In genomic region chr12:57684967-57685423, GRCm38 (mm10) we compare ENCODE assay signal across 10 mouse cellular contexts.
A peak's percentile ranks its signal among the peaks of the same experiment; 100 is the strongest.
DNase-seq lines count a peak whose midpoint lies in the region; ATAC-seq and TF ChIP-seq lines count a peak whose summit lies in the region.
"Had no signal": no experiment of that assay in that cellular context is flagged by ENCODE, and none has a peak within 500 bp of the region (broad histone marks: within the 10 kb centered on the region; RNA-seq: fewer than 3 reads in every experiment).

No protein-coding gene starts in this region.

- H3K4me3 ChIP-seq in kidney, embryonic 14.5 days (ENCODE audit: low read length): no peak overlapping the region
- H3K4me3 ChIP-seq in neural tube, embryonic 14.5 days (ENCODE audit: low read depth, low read length): no peak overlapping the region
- H3K4me3 ChIP-seq in stomach, postnatal 0 days (ENCODE audit: low read depth, low read length): no peak overlapping the region
- H3K4me3 ChIP-seq: neural tube, embryonic 15.5 days had no signal

- peak; percentile 64 for ATAC-seq in kidney, embryonic 14.5 days (ENCODE audit: low FRiP score, low TSS enrichment)
- peak; percentile 14; the same call in 1 of the 2 replicates for ATAC-seq in neural tube, embryonic 14.5 days (ENCODE audit: low read depth)
- ATAC-seq in granulocyte monocyte progenitor cell, adult 5-6 weeks (replicated peaks; ENCODE audit: poor library complexity, severe bottlenecking): 0 out of 2 replicates have a peak, but pooled peaks have one; percentile 50
- peak; percentile 32; the same call in 1 of the 2 replicates for ATAC-seq in stomach, postnatal 0 days (ENCODE audit: low FRiP score, low TSS enrichment)

- H3K9me3 ChIP-seq in kidney, embryonic 14.5 days (ENCODE audit: control insufficient read depth, low read length): no peaks in the 10 kb centered on the region
- no peaks in the 10 kb centered on the region for H3K9me3 ChIP-seq in neural tube, embryonic 14.5 days (ENCODE audit: control insufficient read depth, low read length)
- H3K9me3 ChIP-seq in stomach, postnatal 0 days (ENCODE audit: control insufficient read depth, low read length): no peaks in the 10 kb centered on the region
- H3K9me3 ChIP-seq: neural tube, embryonic 15.5 days had no signal

- H3K4me2 ChIP-seq in kidney, embryonic 14.5 days (replicated peaks; ENCODE audit: low read depth, low read length): 0 out of 2 replicates have a peak overlapping the region, but pooled peaks have one; percentile 15
- no peak overlapping the region for H3K4me2 ChIP-seq in neural tube, embryonic 14.5 days (ENCODE audit: low read depth, low read length)
- no peak overlapping the region for H3K4me2 ChIP-seq in stomach, postnatal 0 days (replicated peaks; ENCODE audit: low read depth)
- H3K4me2 ChIP-seq: neural tube, embryonic 15.5 days had no signal

- TF ChIP-seq CTCF in stomach, postnatal 0 days (IDR thresholded peaks at IDR 0.05; ENCODE audit: low read depth): no peak

- TF ChIP-seq EP300 in stomach, postnatal 0 days (optimal IDR thresholded peaks at IDR 0.05): no peak

- intact Hi-C loops in gastrocnemius, postnatal 14 days (cut with DNase I; ENCODE audit: low total_unique reads): no loop called here

- no peaks in the 10 kb centered on the region for H3K4me1 ChIP-seq in kidney, embryonic 14.5 days (ENCODE audit: control insufficient read depth, insufficient read depth, low read length)
- no peaks in the 10 kb centered on the region for H3K4me1 ChIP-seq in neural tube, embryonic 14.5 days (ENCODE audit: control insufficient read depth, insufficient read depth, low read length)
- H3K4me1 ChIP-seq in stomach, postnatal 0 days (replicated peaks; ENCODE audit: control insufficient read depth, insufficient read depth): no peaks in the 10 kb centered on the region
- H3K4me1 ChIP-seq: neural tube, embryonic 15.5 days had no signal

- no peaks in the 10 kb centered on the region for H3K36me3 ChIP-seq in kidney, embryonic 14.5 days (ENCODE audit: control insufficient read depth, insufficient read depth, low read length)
- no peaks in the 10 kb centered on the region for H3K36me3 ChIP-seq in neural tube, embryonic 14.5 days (ENCODE audit: control insufficient read depth, insufficient read depth, low read length)
- H3K36me3 ChIP-seq in stomach, postnatal 0 days (ENCODE audit: control insufficient read depth, insufficient read depth, low read length): no peaks in the 10 kb centered on the region
- H3K36me3 ChIP-seq: neural tube, embryonic 15.5 days had no signal

- H3K9ac ChIP-seq in kidney, embryonic 14.5 days (ENCODE audit: low read depth, low read length): no peak overlapping the region
- H3K9ac ChIP-seq in neural tube, embryonic 14.5 days (replicated peaks; ENCODE audit: low read depth, low read length): no peak overlapping the region
- no peak overlapping the region for H3K9ac ChIP-seq in stomach, postnatal 0 days (ENCODE audit: low read length)
- H3K9ac ChIP-seq: neural tube, embryonic 15.5 days had no signal

- DNase-seq in kidney, adult 18-20 months: no peak
- DNase-seq in neural tube, embryonic 10.5 days (ENCODE audit: extremely low spot score, low spot score): no peak
- DNase-seq in stomach, postnatal 0 days (ENCODE audit: low spot score): peak; percentile 53
- no peak for DNase-seq in gastrocnemius, postnatal 14 days
- DNase-seq: heart, postnatal 4 days; layer of hippocampus, postnatal 36 days had no signal

- WGBS in kidney, embryonic 14.5 days: 38% methylated on average over 9 of the region's 9 CpGs
- WGBS in neural tube, embryonic 14.5 days: 50% methylated on average over 9 of the region's 9 CpGs
- WGBS in stomach, postnatal 0 days: 45% methylated on average over 9 of the region's 9 CpGs

- no peak overlapping the region for H3K27ac ChIP-seq in kidney, embryonic 14.5 days (ENCODE audit: low read depth, low read length)
- H3K27ac ChIP-seq in neural tube, embryonic 14.5 days (ENCODE audit: low read depth, low read length): no peak overlapping the region
- H3K27ac ChIP-seq in stomach, postnatal 0 days (replicated peaks): no peak overlapping the region
- H3K27ac ChIP-seq: neural tube, embryonic 15.5 days had no signal

- no peaks in the 10 kb centered on the region for H3K27me3 ChIP-seq in kidney, embryonic 14.5 days (ENCODE audit: control insufficient read depth, insufficient read depth, low read length)
- no peaks in the 10 kb centered on the region for H3K27me3 ChIP-seq in neural tube, embryonic 14.5 days (ENCODE audit: control insufficient read depth, insufficient read depth, low read length)
- H3K27me3 ChIP-seq in stomach, postnatal 0 days (ENCODE audit: control insufficient read depth, insufficient read depth, low read length): no peaks in the 10 kb centered on the region
- H3K27me3 ChIP-seq: neural tube, embryonic 15.5 days had no signal

Comparison
In these comparisons a context has a peak if more than half of its experiments do, and no peak if none do; other contexts are left out.
1. ATAC-seq: peak in every context shown above with its lines; median percentile 64 in kidney, embryonic 14.5 days; 50 in granulocyte monocyte progenitor cell, adult 5-6 weeks; 32 in stomach, postnatal 0 days; 14 in neural tube, embryonic 14.5 days.